Mouse (Mus musculus): ENCODE measurements around the gene Ralgps1. TPM values are rescaled to one million over a fixed set of nuclear protein-coding genes. Genes with fewer than 3 reads are reported as not detected.

The Ralgps1 gene
- total and polyA plus RNA-seq, 3 experiments, result 0.62 to 2.1 (median 1.5) TPM

GRCm38 (mm10) chr2:33328941-33329340 lies 42.3 kb downstream of the Ralgps1 start:
- TF ChIP-seq TBP (conservative IDR thresholded peaks at IDR 0.05; ENCODE audit: low read depth, low read length), result no peak
- TF ChIP-seq RAD21 (IDR thresholded peaks at IDR 0.05; ENCODE audit: low read depth, low read length), result peak; percentile 52
- TF ChIP-seq USF1 (IDR thresholded peaks at IDR 0.05; ENCODE audit: low read depth, low read length), result no peak
- TF ChIP-seq ELF1 (IDR thresholded peaks at IDR 0.05; ENCODE audit: low read depth, low read length), result 0 out of 2 replicates have a peak, but pooled peaks have one; percentile 24
- peak; percentile 71 to 77 for TF ChIP-seq CTCF (conservative IDR thresholded peaks at IDR 0.05 in 1 of 2, IDR thresholded peaks at IDR 0.05 in 1 of 2; ENCODE audit: low read depth in 2 of 2, low read length in 2 of 2)
- TF ChIP-seq MAX (IDR thresholded peaks at IDR 0.05; ENCODE audit: low read length), result no peak
- peak; percentile 47 for TF ChIP-seq SMC3 (IDR thresholded peaks at IDR 0.05; ENCODE audit: low read depth, low read length)
- peak; percentile 71 for DNase-seq (ENCODE audit: extremely low read depth)
- no peak overlapping the region for H3K4me2 ChIP-seq (ENCODE audit: insufficient read depth, low read depth, poor library complexity, severe bottlenecking)
- in situ Hi-C loops (cut with MboI; ENCODE audit: low pct_ligation_motif_present, low pct_unique_long_range_greater_than_20kb, low sequenced_read_pairs), result no loop called here
- H3K27me3 ChIP-seq (replicated peaks), result no peaks in the 10 kb centered on the region
- no peak overlapping the region for H3K9ac ChIP-seq (ENCODE audit: insufficient read depth, low read depth)
- H3K27ac ChIP-seq (ENCODE audit: insufficient read depth, low read depth), result no peak overlapping the region
- dilution Hi-C loops (cut with MboI; ENCODE audit: extremely low pct_ligation_motif_present, extremely low pct_unique_long_range_greater_than_20kb, low sequenced_read_pairs), result no loop called here
- H3K9me3 ChIP-seq (replicated peaks; ENCODE audit: low read length), result no peaks in the 10 kb centered on the region
- H3K4me1 ChIP-seq (ENCODE audit: control insufficient read depth in 1 of 2, insufficient read depth in 2 of 2), result peaks cover under 1 to 32% of the 10 kb centered on the region in 2 experiments; a peak in 3 of 4 replicates
- H3K36me3 ChIP-seq (replicated peaks in 1 of 2; ENCODE audit: control insufficient read depth in 1 of 2, insufficient read depth in 1 of 2, low read length in 1 of 2), result peaks cover 0 to 4% of the 10 kb centered on the region in 2 experiments
- H3K4me3 ChIP-seq (replicated peaks in 1 of 3; ENCODE audit: low read depth in 2 of 3, low read length in 2 of 3, poor library complexity in 1 of 3), result no peak overlapping the region
- no peaks in the 10 kb centered on the region for H3K79me2 ChIP-seq (replicated peaks; ENCODE audit: control insufficient read depth, extremely low read depth, insufficient read depth, poor library complexity, severe bottlenecking)

- Histone ChIP-seq H3K4me1 (ENCODE audit: control insufficient read depth in 1 of 2, insufficient read depth in 2 of 2) (peaks cover 3 to 38% of the 10 kb centered on the region in 2 experiments; a peak in 3 of 4 replicates), H3K4me3 (replicated peaks in 1 of 3; ENCODE audit: low read depth in 2 of 3, low read length in 2 of 3, poor library complexity in 1 of 3) (no peak overlapping the region), H3K27ac (ENCODE audit: insufficient read depth, low read depth) (no peak overlapping the region), H3K27me3 (replicated peaks) (no peaks in the 10 kb centered on the region), H3K9me3 (replicated peaks; ENCODE audit: low read length) (no peaks in the 10 kb centered on the region), H3K79me2 (replicated peaks; ENCODE audit: control insufficient read depth, extremely low read depth, insufficient read depth, poor library complexity, severe bottlenecking) (no peaks in the 10 kb centered on the region), H3K9ac (ENCODE audit: insufficient read depth, low read depth) (no peak overlapping the region), H3K36me3 (replicated peaks in 1 of 2; ENCODE audit: control insufficient read depth in 1 of 2, insufficient read depth in 1 of 2, low read length in 1 of 2) (peaks cover 0 to 7% of the 10 kb centered on the region in 2 experiments), H3K4me2 (ENCODE audit: insufficient read depth, low read depth, poor library complexity, severe bottlenecking) (no peak overlapping the region)
- dilution Hi-C loops (cut with MboI; ENCODE audit: extremely low pct_ligation_motif_present, extremely low pct_unique_long_range_greater_than_20kb, low sequenced_read_pairs) (no loop called here), in situ Hi-C loops (cut with MboI; ENCODE audit: low pct_ligation_motif_present, low pct_unique_long_range_greater_than_20kb, low sequenced_read_pairs) (no loop called here)
- no peak for TF ChIP-seq MAZ (IDR thresholded peaks at IDR 0.05; ENCODE audit: low read depth, low read length)
- TF ChIP-seq E2F4 (IDR thresholded peaks at IDR 0.05; ENCODE audit: insufficient replicate concordance, low read depth, low read length), result no peak
- no peak for TF ChIP-seq ELF1 (IDR thresholded peaks at IDR 0.05; ENCODE audit: low read depth, low read length)
- no peak for TF ChIP-seq TBP (conservative IDR thresholded peaks at IDR 0.05; ENCODE audit: low read depth, low read length)
- no peak for TF ChIP-seq CHD2 (IDR thresholded peaks at IDR 0.05; ENCODE audit: low read length)
- no peak for TF ChIP-seq CHD1 (IDR thresholded peaks at IDR 0.05; ENCODE audit: low read depth, low read length)
- TF ChIP-seq POLR2AphosphoS2 (IDR thresholded peaks at IDR 0.05; ENCODE audit: low read depth, low read length), result no peak
- TF ChIP-seq MAFK (IDR thresholded peaks at IDR 0.05; ENCODE audit: insufficient replicate concordance, low read length), result no peak
- TF ChIP-seq NRF1 (IDR thresholded peaks at IDR 0.05; ENCODE audit: low read depth, low read length), result no peak
- TF ChIP-seq SIN3A (IDR thresholded peaks at IDR 0.05; ENCODE audit: low read length), result no peak
- TF ChIP-seq RAD21 (IDR thresholded peaks at IDR 0.05; ENCODE audit: low read depth, low read length), result no peak
- no peak for TF ChIP-seq GABPA (IDR thresholded peaks at IDR 0.05; ENCODE audit: insufficient replicate concordance, low read depth, low read length)
- no peak for TF ChIP-seq JUN (IDR thresholded peaks at IDR 0.05; ENCODE audit: insufficient read depth, low read depth, low read length)
- TF ChIP-seq ETS1 (conservative IDR thresholded peaks at IDR 0.05; ENCODE audit: low read depth, low read length), result no peak
- TF ChIP-seq SMC3 (IDR thresholded peaks at IDR 0.05; ENCODE audit: low read depth, low read length), result no peak
- TF ChIP-seq MXI1 (IDR thresholded peaks at IDR 0.05; ENCODE audit: low read depth, low read length), result no peak
- TF ChIP-seq TCF12 (IDR thresholded peaks at IDR 0.05; ENCODE audit: low read depth, low read length), result no peak
- no peak for TF ChIP-seq PAX5 (IDR thresholded peaks at IDR 0.05; ENCODE audit: low read length)
- DNase-seq (ENCODE audit: extremely low read depth), result no peak
Measured at GRCm38 (mm10) chr2:33325359-33325758, 45.9 kb downstream of the Ralgps1 start.

Measured in CH12.LX (cell line).